Mouse (Mus musculus) c-Kit-positive CD71-positive TER-119-negative erythroid progenitor cells, embryonic 14.5 days (primary cell): ENCODE data around the gene Tas2r115.
"Not testable (repeated sequence)": the region's sequence is repeated elsewhere in the genome, so short reads cannot be mapped to it uniquely, and the experiment has no call there.

Source experiments
- DNase-seq: peaks from one replicate; pipeline ENCODE4 v3.0.0-alpha.2; 2013; ENCODE audit warnings: low read depth

Gene Tas2r115

GRCm38 (mm10) chr6:132737935-132738334 lies at the start of gene Tas2r115:
Tas2r115 (minus strand) TSS chr6:132738035.
- no peak for DNase-seq

DNA sequence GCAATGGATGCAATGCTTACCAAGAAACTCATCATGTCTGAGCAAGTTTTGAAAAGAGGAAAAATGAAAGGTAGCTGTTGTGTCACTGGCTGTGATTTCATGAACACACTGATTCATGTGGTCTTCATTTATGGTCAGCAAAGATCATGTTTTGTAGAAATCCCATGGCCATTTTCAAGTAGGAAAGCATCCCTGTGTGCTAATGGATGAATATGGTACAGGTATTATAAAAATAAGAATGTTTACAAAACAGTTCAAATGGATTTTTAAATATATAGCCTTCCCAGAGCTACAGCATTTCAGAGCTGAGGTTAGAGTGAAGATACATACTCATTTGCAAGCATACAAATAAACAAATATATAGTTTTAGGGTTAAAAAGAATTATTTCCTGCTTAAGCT lies 40.2 kb upstream of the Tas2r115 start, which contains the start of gene Tas2r136:
Gene Tas2r136, minus strand, starts transcription at position 101 of the 400 bp plus-strand sequence.
- DNase-seq: no peak

DNA sequence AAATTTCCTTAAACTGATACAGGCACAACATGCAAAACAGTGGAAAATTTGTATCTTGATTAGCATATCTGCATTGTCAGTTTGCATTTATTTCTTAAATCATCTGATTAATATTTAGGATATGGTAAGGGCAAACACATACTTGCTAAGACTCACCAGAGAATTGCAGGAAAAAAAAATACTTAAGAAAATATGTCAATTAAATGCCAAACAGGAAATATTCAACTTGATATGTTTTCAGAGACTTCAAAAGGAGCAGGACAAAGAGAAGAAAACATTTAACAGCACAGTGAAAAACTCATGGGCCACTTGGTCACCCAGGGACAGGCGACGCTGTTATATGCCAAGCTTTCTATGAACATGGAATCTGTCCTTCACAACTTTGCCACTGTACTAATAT lies 24.0 kb upstream of the Tas2r115 start, which contains the start of gene Tas2r102:
Gene Tas2r102, plus strand, starts transcription at position 301 of the 400 bp plus-strand sequence.
- DNase-seq: no peak

DNA sequence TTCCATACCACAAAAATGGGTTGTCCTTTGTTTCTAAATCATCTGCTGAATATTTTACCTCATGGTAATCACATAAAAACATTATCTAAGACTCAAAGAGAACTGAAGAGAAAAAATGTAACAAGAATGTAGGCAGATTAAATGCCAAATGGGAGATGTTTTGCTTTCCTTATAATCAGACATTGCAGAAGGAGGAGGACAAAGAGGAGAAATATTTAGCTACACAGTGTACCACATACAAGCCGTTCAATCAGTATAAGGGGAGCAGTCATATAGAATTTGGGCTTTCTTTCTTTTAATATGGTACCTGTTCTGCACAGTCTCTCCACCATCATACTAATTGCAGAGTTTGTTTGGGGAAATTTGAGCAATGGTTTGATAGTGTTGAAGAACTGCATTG lies 16.6 kb upstream of the Tas2r115 start, which contains the start of gene Tas2r124:
Gene Tas2r124, plus strand, starts transcription at position 301 of the 400 bp plus-strand sequence.
- DNase-seq: no peak

DNA sequence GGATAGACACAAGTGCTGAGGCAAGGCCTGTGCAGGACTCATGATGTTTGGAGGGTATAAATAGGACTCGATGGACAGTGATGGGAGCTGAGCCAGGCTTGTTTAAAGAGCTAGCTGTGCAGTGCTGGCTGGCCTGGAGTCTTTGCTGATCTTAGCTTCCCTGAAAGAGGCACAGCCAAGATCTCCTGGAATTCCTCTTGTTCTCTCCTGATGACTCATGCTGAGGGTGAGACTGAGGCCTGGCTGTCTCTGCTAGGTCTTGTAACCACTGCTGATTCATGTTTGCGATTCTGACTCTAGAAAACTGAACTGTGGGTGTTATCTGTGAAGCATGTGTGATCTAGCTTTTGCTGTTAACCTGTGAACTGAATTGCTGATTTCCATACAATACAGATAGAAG lies 12.4 kb upstream of the Tas2r115 start:
- DNase-seq: no peak

DNA sequence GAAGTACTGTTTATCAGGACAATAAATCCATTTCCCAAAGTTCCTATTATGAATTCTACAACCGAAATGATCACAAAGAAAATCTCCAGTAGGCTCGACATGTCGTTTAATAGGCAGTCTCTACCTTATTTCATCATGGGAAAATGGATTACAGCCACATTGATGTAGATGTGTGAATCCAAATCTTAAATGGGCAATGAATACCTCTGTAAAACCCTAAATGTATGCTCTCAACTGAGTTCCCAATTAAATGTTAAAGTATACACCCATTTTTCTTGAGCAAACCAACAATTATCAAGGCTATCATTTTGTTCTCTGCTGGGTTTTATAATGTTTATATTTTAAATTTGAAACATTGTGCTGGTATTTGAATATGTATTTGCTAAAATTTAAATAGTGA lies 26.0 kb downstream of the Tas2r115 start, which contains the start of gene Tas2r122:
Gene Tas2r122, minus strand, starts transcription at position 101 of the 400 bp plus-strand sequence.
- no peak for DNase-seq

DNA sequence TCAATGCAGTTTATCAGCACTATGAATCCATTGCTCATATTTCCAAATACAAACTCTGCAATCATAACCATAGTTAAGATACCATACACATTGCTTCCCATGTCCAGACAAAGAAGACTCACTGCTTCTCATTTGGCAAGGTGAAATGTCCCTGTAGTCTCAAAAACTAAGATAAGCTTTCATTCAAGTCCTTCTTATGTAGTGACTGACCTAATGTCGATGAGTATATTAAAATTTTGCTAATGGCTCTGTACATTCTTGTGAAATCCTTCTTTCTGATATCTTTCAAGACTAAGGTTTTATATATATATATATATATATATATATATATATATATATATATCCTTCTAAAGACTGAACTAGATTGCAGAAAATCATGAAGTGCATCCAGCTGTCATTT lies 36.9 kb downstream of the Tas2r115 start, which contains the start of gene Tas2r121:
Gene Tas2r121, minus strand, starts transcription at position 101 of the 400 bp plus-strand sequence.
- DNase-seq: no peak

- not testable (repeated sequence) for DNase-seq
These were observed 46.2 kb downstream of the Tas2r115 start for GRCm38 (mm10) chr6:132691596-132691995.
